Mouse (Mus musculus) liver, embryonic 14.5 days (tissue): Measurements from ENCODE around the gene Smc5.

Source experiments
- CTCF ChIP-seq: IDR thresholded peaks from 2 replicates; pipeline ENCODE4 v1.5.1; 2016; ENCODE audit warnings: antibody characterized with exemption, low read depth, control low read depth
- EP300 ChIP-seq: IDR thresholded peaks from 2 replicates; pipeline ENCODE4 v1.6.1; 2016; ENCODE audit warnings: antibody characterized with exemption, low read depth

DNA sequence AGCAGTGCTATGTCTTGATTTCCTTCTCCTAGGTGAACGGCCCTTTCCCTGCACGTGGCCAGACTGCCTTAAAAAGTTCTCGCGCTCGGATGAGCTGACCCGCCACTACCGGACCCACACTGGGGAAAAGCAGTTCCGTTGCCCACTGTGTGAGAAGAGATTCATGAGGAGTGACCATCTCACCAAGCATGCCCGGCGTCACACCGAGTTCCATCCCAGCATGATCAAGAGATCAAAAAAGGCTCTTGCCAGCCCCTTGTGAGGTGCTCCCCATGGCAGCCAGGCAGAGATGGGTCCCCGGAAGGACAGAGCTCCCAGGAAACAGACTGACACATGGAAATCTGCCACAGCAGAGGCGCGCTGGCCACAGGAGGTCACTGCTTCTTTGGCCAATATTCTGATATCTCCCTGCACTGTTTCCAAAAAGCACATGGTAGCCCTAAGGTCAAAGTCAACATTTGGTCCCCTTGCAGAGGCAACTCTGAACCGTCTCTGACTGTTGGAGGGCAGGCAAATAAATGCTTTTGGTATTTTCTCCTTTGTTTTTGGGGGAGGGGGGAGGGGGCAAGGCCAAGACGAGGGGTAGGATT, 109.0 kb downstream of the Smc5 start:
- TF ChIP-seq CTCF (no peak), EP300 (no peak)
